Mouse (Mus musculus) kidney, adult 9 months (tissue): Measurements from ENCODE around the gene Tmem198.

Experiments
- DNase-seq: peaks from one replicate; pipeline ENCODE4 v3.0.0; 2022

Gene Tmem198

DNA sequence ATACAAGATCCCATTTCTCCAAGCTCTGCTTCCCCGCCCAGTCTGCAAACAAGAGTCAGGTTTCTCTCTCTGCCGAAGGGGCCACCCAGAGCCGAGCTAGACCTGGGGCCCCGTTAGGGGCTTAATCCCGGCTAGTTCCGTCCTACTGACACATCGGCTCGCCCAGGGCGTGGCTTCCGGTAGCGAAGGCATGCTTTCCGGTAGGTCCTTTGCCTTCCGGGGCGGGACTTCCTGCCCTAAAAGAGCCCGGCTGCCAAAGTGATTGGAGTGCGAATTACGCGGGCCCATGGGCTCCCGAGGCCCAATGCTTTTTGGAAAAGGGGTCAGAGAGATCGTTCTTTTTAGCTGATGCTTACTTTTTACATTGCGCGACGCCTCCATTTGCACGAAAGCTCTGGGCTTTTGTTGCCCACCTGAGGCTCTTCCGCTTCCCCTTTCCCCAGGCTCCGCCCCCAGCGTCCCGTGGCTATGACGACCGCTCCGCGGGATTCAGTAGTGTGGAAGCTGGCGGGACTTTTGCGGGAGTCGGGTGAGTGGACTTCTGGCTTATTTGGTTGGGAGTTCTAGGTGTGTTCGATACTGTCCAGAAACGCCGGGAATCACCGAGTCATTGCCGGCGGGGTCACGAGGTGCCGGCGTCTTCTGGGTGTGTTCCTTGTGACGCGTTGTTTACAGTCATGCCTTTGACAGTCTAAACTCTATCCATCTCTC, 42.1 kb downstream of the Tmem198 start, which contains the start of gene Stk11ip:
Gene Stk11ip, plus strand, starts transcription at position 209 of the 711 bp plus-strand sequence.
- peak; percentile 95 for DNase-seq

DNA sequence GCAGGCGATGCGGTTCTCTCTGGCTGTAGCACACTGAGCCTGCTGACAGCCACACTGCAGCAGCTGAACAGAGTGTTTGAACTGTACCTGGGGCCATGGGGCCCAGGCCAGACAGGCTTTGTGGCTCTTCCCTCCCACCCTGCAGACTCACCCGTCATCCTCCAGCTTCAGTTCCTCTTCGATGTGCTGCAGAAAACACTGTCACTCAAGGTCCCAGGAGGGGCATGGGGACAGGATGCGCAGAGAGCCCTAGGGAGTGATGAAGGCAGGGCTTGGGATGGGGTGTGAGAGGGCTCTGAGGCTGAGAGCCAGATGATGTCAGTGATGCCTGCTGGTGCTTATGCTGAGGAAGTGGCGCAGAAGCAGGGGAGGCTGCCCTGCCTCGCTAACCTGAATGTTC, 45.3 kb downstream of the Tmem198 start:
- DNase-seq, result no peak

DNA sequence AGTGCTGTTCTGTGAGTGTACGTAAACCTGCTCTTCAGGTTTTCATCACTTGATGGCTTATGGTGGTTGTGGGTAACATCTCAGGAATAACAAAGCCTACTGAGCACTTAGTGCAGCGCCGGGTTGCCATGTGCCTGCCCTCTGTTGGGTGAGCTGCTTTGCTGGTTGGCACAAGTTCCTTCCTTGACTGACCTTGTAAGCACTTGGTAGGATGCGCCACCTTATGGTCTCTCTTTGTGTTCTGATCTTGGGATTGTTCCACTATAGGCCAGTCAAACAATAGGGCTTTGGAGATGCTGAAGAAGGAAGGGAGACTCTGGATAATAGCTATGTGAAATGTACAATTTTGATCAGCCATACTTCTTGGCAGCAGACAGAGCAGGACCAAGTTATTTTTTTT, 51.2 kb downstream of the Tmem198 start:
- DNase-seq, result no peak

DNA sequence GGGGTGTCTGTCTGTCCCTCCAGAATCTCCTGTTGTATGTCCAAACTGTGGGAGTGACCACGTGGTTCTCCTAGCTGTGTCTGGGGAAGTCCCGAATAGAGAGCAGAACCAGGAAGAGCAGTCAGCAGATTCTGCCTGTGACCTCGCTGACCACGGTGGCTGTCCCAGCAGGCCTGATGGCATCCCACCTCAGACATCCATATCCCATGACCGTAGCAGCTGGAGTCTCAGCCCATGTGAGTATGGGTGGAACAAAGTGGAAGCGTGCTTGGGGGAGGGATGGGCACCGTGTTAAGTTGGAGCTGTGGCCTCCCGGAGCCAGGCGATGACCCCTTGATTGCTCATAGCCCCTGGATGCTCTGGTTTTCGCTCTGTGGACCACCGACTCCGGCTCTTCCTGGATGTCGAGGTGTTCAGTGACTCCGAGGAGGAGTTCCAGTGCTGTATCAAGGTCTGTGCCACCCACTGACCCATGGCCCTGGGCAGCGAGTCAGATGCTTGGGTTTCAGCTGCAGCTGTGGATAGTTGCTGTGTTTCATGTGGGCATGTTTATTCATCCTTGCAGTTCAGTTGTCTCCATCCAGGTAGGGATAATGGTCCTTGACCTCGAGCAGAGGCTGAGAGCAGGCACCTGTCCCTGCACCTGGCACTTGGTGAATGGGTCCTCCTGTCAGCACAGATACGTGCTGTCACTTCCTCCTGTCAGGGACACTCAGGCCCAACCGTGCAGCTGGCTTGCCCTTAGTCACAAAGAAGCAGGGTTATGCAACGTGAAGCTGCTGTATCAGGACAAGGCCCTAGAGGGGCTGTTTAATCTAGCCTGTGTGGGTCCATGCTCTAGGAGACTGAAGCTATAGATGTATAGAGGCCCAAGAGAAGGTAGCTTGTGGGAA, 53.2 kb downstream of the Tmem198 start:
- DNase-seq, result no peak

DNA sequence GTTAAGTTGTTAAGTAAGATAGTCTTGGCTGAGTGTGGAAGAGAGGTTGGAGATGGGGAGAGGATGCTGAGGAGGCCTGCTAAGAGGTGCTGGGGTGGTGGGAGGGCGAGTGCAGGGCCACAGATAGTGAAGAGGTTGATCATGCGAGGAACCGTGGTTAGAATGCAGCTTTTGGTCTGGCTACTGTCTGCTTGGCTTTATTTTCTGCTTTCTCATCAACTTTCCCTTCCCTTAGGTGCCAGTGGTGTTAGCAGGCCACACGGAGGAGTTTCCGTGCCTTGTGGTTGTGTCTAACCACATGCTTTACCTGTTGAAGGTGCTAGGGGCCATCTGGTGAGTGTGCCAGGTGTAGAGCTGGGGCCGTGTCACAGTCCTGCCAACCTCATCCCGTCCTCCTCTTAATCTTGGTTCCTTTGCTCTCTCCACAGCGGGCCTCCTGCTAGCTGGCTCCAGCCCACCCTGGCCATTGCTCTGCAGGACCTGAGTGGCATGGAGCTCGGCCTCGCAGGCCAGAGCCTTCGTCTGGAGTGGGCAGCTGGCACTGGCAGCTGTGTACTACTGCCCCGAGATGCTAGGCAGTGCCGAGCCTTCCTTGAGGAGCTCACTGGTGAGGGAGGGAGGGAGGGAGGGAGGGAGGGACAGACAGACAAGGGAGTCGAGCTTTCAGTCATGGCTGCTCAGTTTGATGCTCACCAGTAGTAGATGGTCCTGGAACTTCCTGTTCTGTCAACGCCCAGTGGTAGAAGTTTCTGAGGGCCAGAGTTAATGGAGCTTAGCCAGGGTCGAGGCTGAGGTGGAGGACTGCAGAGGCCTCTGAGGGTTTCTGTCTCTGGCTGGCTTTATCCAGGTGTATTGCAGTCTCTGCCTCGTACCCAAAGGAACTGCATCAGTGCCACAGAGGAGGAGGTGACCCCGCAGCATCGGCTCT, 54.3 kb downstream of the Tmem198 start:
- DNase-seq, result no peak
